Mouse (Mus musculus): ENCODE results near the gene Gm9376. TPM values are rescaled to one million over a fixed set of nuclear protein-coding genes. Genes with fewer than 3 reads are reported as not detected.

Gene Gm9376
- polyA plus RNA-seq, 1 experiment from 2014 or later = not detected

GRCm38 (mm10) chr14:118305951-118306350 is 39.2 kb downstream of the Gm9376 start:
- no peak for ATAC-seq (ENCODE audit: low read depth)
- Histone ChIP-seq H3K4me3 (ENCODE audit: low read depth, low read length) (no peak overlapping the region), H3K4me1 (ENCODE audit: control insufficient read depth, low read depth, low read length) (no peaks in the 10 kb centered on the region), H3K9ac (ENCODE audit: low read depth, low read length) (no peak overlapping the region), H3K36me3 (ENCODE audit: control insufficient read depth, insufficient read depth) (no peaks in the 10 kb centered on the region), H3K27ac (ENCODE audit: low read length) (no peak overlapping the region), H3K9me3 (replicated peaks; ENCODE audit: control insufficient read depth, low read length) (no peaks in the 10 kb centered on the region), H3K27me3 (ENCODE audit: control insufficient read depth, insufficient read depth, low read depth, low read length) (no peaks in the 10 kb centered on the region), H3K4me2 (ENCODE audit: low read depth, low read length) (no peak overlapping the region)
- 75% methylated on average over 9 of the region's 9 CpGs for WGBS (ENCODE audit: insufficient replicate concordance)

GRCm38 (mm10) chr14:118307060-118307459 is 40.3 kb downstream of the Gm9376 start:
- Histone ChIP-seq H3K9ac (ENCODE audit: low read depth, low read length) (no peak overlapping the region), H3K27me3 (ENCODE audit: control insufficient read depth, insufficient read depth, low read depth, low read length) (no peaks in the 10 kb centered on the region), H3K36me3 (ENCODE audit: control insufficient read depth, insufficient read depth) (no peaks in the 10 kb centered on the region), H3K4me3 (ENCODE audit: low read depth, low read length) (no peak overlapping the region), H3K27ac (ENCODE audit: low read length) (no peak overlapping the region), H3K9me3 (replicated peaks; ENCODE audit: control insufficient read depth, low read length) (no peaks in the 10 kb centered on the region), H3K4me2 (ENCODE audit: low read depth, low read length) (no peak overlapping the region), H3K4me1 (ENCODE audit: control insufficient read depth, low read depth, low read length) (no peaks in the 10 kb centered on the region)
- ATAC-seq (ENCODE audit: low read depth) = no peak
- WGBS (ENCODE audit: insufficient replicate concordance) = 64% methylated on average over 8 of the region's 8 CpGs

- no peaks in the 10 kb centered on the region for H3K36me3 ChIP-seq (ENCODE audit: control insufficient read depth, insufficient read depth)
- no peak for ATAC-seq (ENCODE audit: low read depth)
- no peaks in the 10 kb centered on the region for H3K4me1 ChIP-seq (ENCODE audit: control insufficient read depth, low read depth, low read length)
- WGBS (ENCODE audit: insufficient replicate concordance) = 69% methylated on average over 8 of the region's 8 CpGs
- no peak overlapping the region for H3K9ac ChIP-seq (ENCODE audit: low read depth, low read length)
- H3K27me3 ChIP-seq (ENCODE audit: control insufficient read depth, insufficient read depth, low read depth, low read length) = no peaks in the 10 kb centered on the region
- H3K27ac ChIP-seq (ENCODE audit: low read length) = no peak overlapping the region
- H3K4me2 ChIP-seq (ENCODE audit: low read depth, low read length) = no peak overlapping the region
- no peak overlapping the region for H3K4me3 ChIP-seq (ENCODE audit: low read depth, low read length)
- no peaks in the 10 kb centered on the region for H3K9me3 ChIP-seq (replicated peaks; ENCODE audit: control insufficient read depth, low read length)
Measured at GRCm38 (mm10) chr14:118311703-118312102, 44.9 kb downstream of the Gm9376 start.

GRCm38 (mm10) chr14:118312664-118313063 is 45.9 kb downstream of the Gm9376 start:
- no peak for ATAC-seq (ENCODE audit: low read depth)
- Histone ChIP-seq H3K9me3 (replicated peaks; ENCODE audit: control insufficient read depth, low read length) (no peaks in the 10 kb centered on the region), H3K27ac (ENCODE audit: low read length) (no peak overlapping the region), H3K9ac (ENCODE audit: low read depth, low read length) (no peak overlapping the region), H3K4me1 (ENCODE audit: control insufficient read depth, low read depth, low read length) (no peaks in the 10 kb centered on the region), H3K4me3 (ENCODE audit: low read depth, low read length) (no peak overlapping the region), H3K4me2 (ENCODE audit: low read depth, low read length) (no peak overlapping the region), H3K27me3 (ENCODE audit: control insufficient read depth, insufficient read depth, low read depth, low read length) (no peaks in the 10 kb centered on the region), H3K36me3 (ENCODE audit: control insufficient read depth, insufficient read depth) (no peaks in the 10 kb centered on the region)
- 75% methylated on average over 10 of the region's 10 CpGs for WGBS (ENCODE audit: insufficient replicate concordance)

- Histone ChIP-seq H3K4me2 (ENCODE audit: low read depth, low read length) (no peak overlapping the region), H3K36me3 (ENCODE audit: control insufficient read depth, insufficient read depth) (no peaks in the 10 kb centered on the region), H3K4me3 (ENCODE audit: low read depth, low read length) (no peak overlapping the region), H3K4me1 (ENCODE audit: control insufficient read depth, low read depth, low read length) (no peaks in the 10 kb centered on the region), H3K9ac (ENCODE audit: low read depth, low read length) (no peak overlapping the region), H3K9me3 (replicated peaks; ENCODE audit: control insufficient read depth, low read length) (no peaks in the 10 kb centered on the region), H3K27me3 (ENCODE audit: control insufficient read depth, insufficient read depth, low read depth, low read length) (no peaks in the 10 kb centered on the region), H3K27ac (ENCODE audit: low read length) (no peak overlapping the region)
- 69% methylated on average over 3 of the region's 3 CpGs for WGBS (ENCODE audit: insufficient replicate concordance)
- ATAC-seq (ENCODE audit: low read depth) = no peak
Measured at GRCm38 (mm10) chr14:118313931-118314330, 47.2 kb downstream of the Gm9376 start.

GRCm38 (mm10) chr14:118317260-118317659 is 50.5 kb downstream of the Gm9376 start:
- no peak for ATAC-seq (ENCODE audit: low read depth)
- no peak overlapping the region for H3K27ac ChIP-seq (ENCODE audit: low read length)
- WGBS (ENCODE audit: insufficient replicate concordance) = 60% methylated on average over 9 of the region's 9 CpGs

More at GRCm38 (mm10) chr14:118317260-118317659, 50.5 kb downstream of the Gm9376 start:
- Histone ChIP-seq H3K9ac (ENCODE audit: low read depth, low read length) (no peak overlapping the region), H3K4me2 (ENCODE audit: low read depth, low read length) (no peak overlapping the region), H3K9me3 (replicated peaks; ENCODE audit: control insufficient read depth, low read length) (no peaks in the 10 kb centered on the region), H3K4me3 (ENCODE audit: low read depth, low read length) (no peak overlapping the region), H3K27me3 (ENCODE audit: control insufficient read depth, insufficient read depth, low read depth, low read length) (peaks cover 2% of the 10 kb centered on the region), H3K4me1 (ENCODE audit: control insufficient read depth, low read depth, low read length) (no peaks in the 10 kb centered on the region), H3K36me3 (ENCODE audit: control insufficient read depth, insufficient read depth) (no peaks in the 10 kb centered on the region)

Small RNA genes lying within 50 kb of the gene (microRNA-seq; reads per million reads assigned to microRNA genes)
- gene Mir6241 = not detected

Other genes with a start within 250 kb of the Gm9376 start
- 0.28 and 0.33 TPM in 2 replicates for gene Dct, start 214.7 kb upstream of the Gm9376 start, polyA plus RNA-seq (2015; fragmentation: Nextera tagmentation; extraction: Ambion mirVana)
- gene Tgds, start 134.2 kb upstream of the Gm9376 start, polyA plus RNA-seq (2015; fragmentation: Nextera tagmentation; extraction: Ambion mirVana) = 13.0 and 14.2 TPM in 2 replicates
- gene Gpr180, start 129.8 kb upstream of the Gm9376 start, polyA plus RNA-seq (2015; fragmentation: Nextera tagmentation; extraction: Ambion mirVana) = 10.0 and 10.3 TPM in 2 replicates
- gene Sox21, start 29.9 kb upstream of the Gm9376 start, polyA plus RNA-seq (2015; fragmentation: Nextera tagmentation; extraction: Ambion mirVana) = not detected in 2 replicates